Mouse (Mus musculus): ENCODE measurements around the gene 9630041A04Rik.

9630041A04Rik gene

DNA sequence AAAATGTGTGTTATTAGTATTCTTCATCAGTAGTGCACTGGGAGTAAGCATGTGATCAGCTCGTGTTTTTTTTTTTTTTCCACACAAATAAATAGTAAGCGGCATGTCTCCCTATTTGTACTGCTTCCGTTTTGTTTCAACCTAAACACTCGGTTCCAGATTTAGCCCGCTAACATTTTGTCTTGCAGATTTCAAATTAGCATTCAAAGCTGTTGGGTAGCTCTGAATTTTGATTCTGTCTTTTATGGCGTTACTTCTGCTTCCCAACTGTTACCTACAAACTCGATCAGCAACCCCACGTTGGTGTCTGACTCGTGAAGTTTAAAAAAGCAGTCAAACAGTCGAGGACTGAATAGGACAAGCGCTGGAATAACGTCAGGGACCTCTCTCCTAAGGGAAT lies 129.2 kb downstream of the 9630041A04Rik start:
- in situ Hi-C loops (cut with MboI, MseI): loop anchor here (5.0 kb wide), 1 partner anchor 49 kb away; no protein-coding TSS in a partner anchor
